Comparison of ENCODE assay signal across 18 mouse cellular contexts in the genomic region with DNA sequence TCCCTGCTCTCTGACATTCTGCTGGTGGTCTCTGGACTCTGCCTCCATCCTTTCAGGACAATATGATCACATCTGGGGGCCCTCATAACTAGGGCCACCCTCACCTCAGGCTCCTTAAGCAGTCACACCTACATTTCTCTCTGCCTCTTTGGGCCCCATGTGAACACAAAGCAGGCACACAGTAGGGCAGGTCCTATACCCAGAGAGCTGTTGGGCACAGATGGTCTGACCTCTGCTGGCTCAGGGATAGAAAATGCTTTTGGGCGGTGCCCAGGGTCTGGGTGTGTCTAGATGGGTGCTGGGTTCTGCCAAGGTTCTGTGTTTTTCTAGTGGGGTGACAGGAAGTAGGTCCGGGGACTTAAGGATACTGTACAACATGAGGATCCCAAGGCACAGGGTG. TPM values are rescaled to one million over a fixed set of nuclear protein-coding genes. Genes with fewer than 3 reads are reported as not detected.
DNase-seq lines count a peak whose midpoint lies in the region; ATAC-seq and TF ChIP-seq lines count a peak whose summit lies in the region.
"Had no signal": no experiment of that assay in that cellular context is flagged by ENCODE, and none has a peak within 500 bp of the region (broad histone marks: within the 10 kb centered on the region; RNA-seq: fewer than 3 reads in every experiment).

No protein-coding gene starts in this region.

- TF ChIP-seq EP300 in CH12.LX (IDR thresholded peaks at IDR 0.05; ENCODE audit: low read length) (no peak), MEL (IDR thresholded peaks at IDR 0.05; ENCODE audit: low read depth in 1 of 2, low read length in 2 of 2) (no peak)

- peaks cover 9% of the 10 kb centered on the region for H3K4me1 ChIP-seq in kidney, postnatal 0 days (replicated peaks; ENCODE audit: insufficient read depth, low read length)
- peaks cover 12 to 32% of the 10 kb centered on the region in 2 experiments for H3K4me1 ChIP-seq in CH12.LX (ENCODE audit: control insufficient read depth in 1 of 2, insufficient read depth in 2 of 2)
- peaks cover 9 to 14% of the 10 kb centered on the region in 2 experiments for H3K4me1 ChIP-seq in MEL (ENCODE audit: control insufficient read depth in 1 of 2, insufficient read depth in 2 of 2, low read length in 2 of 2)

- dilution Hi-C loops in CH12.LX (cut with MboI; ENCODE audit: extremely low pct_ligation_motif_present, extremely low pct_unique_long_range_greater_than_20kb, low sequenced_read_pairs): no loop called here

- TF ChIP-seq RAD21 in CH12.LX (IDR thresholded peaks at IDR 0.05; ENCODE audit: low read depth, low read length) (no peak), MEL (IDR thresholded peaks at IDR 0.05; ENCODE audit: low read depth, low read length) (no peak)

- no peaks in the 10 kb centered on the region for H3K9me3 ChIP-seq in kidney, postnatal 0 days (replicated peaks; ENCODE audit: low read length)
- no peaks in the 10 kb centered on the region for H3K9me3 ChIP-seq in CH12.LX (replicated peaks; ENCODE audit: low read length)
- H3K9me3 ChIP-seq in MEL (replicated peaks; ENCODE audit: insufficient read depth, low read length): no peaks in the 10 kb centered on the region
- H3K9me3 ChIP-seq: embryonic facial prominence, embryonic 10.5 days; embryonic facial prominence, embryonic 12.5 days; forebrain, embryonic 13.5 days; forebrain, embryonic 15.5 days; G1E had no signal

- TF ChIP-seq CTCF in kidney, postnatal 0 days (IDR thresholded peaks at IDR 0.05; ENCODE audit: low read depth): 0 out of 2 replicates have a peak, but pooled peaks have one; percentile 1
- TF ChIP-seq CTCF in CH12.LX (conservative IDR thresholded peaks at IDR 0.05 in 1 of 2, IDR thresholded peaks at IDR 0.05 in 1 of 2; ENCODE audit: low read depth in 2 of 2, low read length in 2 of 2): no peak
- TF ChIP-seq CTCF in MEL (IDR thresholded peaks at IDR 0.05 in 2 of 3, conservative IDR thresholded peaks at IDR 0.05 in 1 of 3; ENCODE audit: control insufficient read depth in 1 of 3, insufficient read depth in 1 of 3, low read depth in 2 of 3, low read length in 3 of 3, poor library complexity in 1 of 3, severe bottlenecking in 1 of 3): no peak; a peak in 1 of 6 replicates

- H3K4me2 ChIP-seq in kidney, postnatal 0 days (ENCODE audit: low read length): no peak overlapping the region
- no peak overlapping the region for H3K4me2 ChIP-seq in CH12.LX (ENCODE audit: insufficient read depth, low read depth, poor library complexity, severe bottlenecking)
- H3K4me2 ChIP-seq: embryonic facial prominence, embryonic 12.5 days; forebrain, embryonic 13.5 days; forebrain, embryonic 15.5 days had no signal

- H3K9ac ChIP-seq in kidney, postnatal 0 days (ENCODE audit: low read depth, low read length): no peak overlapping the region
- no peak overlapping the region for H3K9ac ChIP-seq in CH12.LX (ENCODE audit: insufficient read depth, low read depth)
- no peak overlapping the region for H3K9ac ChIP-seq in MEL (ENCODE audit: control insufficient read depth, low read depth, low read length, poor library complexity, severe bottlenecking)
- H3K9ac ChIP-seq: embryonic facial prominence, embryonic 12.5 days; forebrain, embryonic 13.5 days; forebrain, embryonic 15.5 days; forebrain, postnatal 0 days had no signal

- no peaks in the 10 kb centered on the region for H3K27me3 ChIP-seq in kidney, postnatal 0 days (ENCODE audit: insufficient read depth, low read length)
- H3K27me3 ChIP-seq in CH12.LX (replicated peaks) (peaks cover 6% of the 10 kb centered on the region), MEL (ENCODE audit: control insufficient read depth in 1 of 2, insufficient read depth in 2 of 2, low read length in 2 of 2) (no peaks in the 10 kb centered on the region)
- H3K27me3 ChIP-seq: embryonic facial prominence, embryonic 12.5 days; forebrain, embryonic 13.5 days; forebrain, embryonic 15.5 days had no signal

- H3K4me3 ChIP-seq in kidney, postnatal 0 days (replicated peaks; ENCODE audit: low read depth, low read length): no peak overlapping the region
- H3K4me3 ChIP-seq in CH12.LX (replicated peaks in 1 of 3; ENCODE audit: low read depth in 2 of 3, low read length in 2 of 3, poor library complexity in 1 of 3): no peak overlapping the region
- no peak overlapping the region for H3K4me3 ChIP-seq in MEL (ENCODE audit: control insufficient read depth in 1 of 2, insufficient read depth in 1 of 2, low read depth in 2 of 2, low read length in 2 of 2)
- H3K4me3 ChIP-seq: embryonic facial prominence, embryonic 10.5 days; embryonic facial prominence, embryonic 12.5 days; forebrain, embryonic 13.5 days; forebrain, embryonic 15.5 days had no signal

- H3K79me2 ChIP-seq in CH12.LX (replicated peaks; ENCODE audit: control insufficient read depth, extremely low read depth, insufficient read depth, poor library complexity, severe bottlenecking) (no peaks in the 10 kb centered on the region), MEL (ENCODE audit: control insufficient read depth, insufficient read depth, low read length, poor library complexity) (peaks cover 3% of the 10 kb centered on the region; the same call in 1 of the 2 replicates)

- no peak for TF ChIP-seq POLR2A in CH12.LX (IDR thresholded peaks at IDR 0.05; ENCODE audit: low read depth, low read length)
- TF ChIP-seq POLR2A in MEL (IDR thresholded peaks at IDR 0.05; ENCODE audit: control insufficient read depth in 1 of 2, insufficient read depth in 1 of 2, low read depth in 1 of 2, low read length in 2 of 2, poor library complexity in 1 of 2): no peak

- H3K36me3 ChIP-seq in kidney, postnatal 0 days (ENCODE audit: insufficient read depth, low read length): no peaks in the 10 kb centered on the region
- no peaks in the 10 kb centered on the region for H3K36me3 ChIP-seq in CH12.LX (replicated peaks in 1 of 2; ENCODE audit: control insufficient read depth in 1 of 2, insufficient read depth in 1 of 2, low read length in 1 of 2)
- H3K36me3 ChIP-seq in MEL (ENCODE audit: control insufficient read depth in 1 of 2, insufficient read depth in 2 of 2, low read length in 2 of 2): peaks cover 0 to 6% of the 10 kb centered on the region in 2 experiments; a peak in 2 of 4 replicates
- H3K36me3 ChIP-seq: embryonic facial prominence, embryonic 10.5 days; embryonic facial prominence, embryonic 12.5 days; forebrain, embryonic 15.5 days; G1E had no signal

- WGBS in kidney, postnatal 0 days: 79% methylated on average over 2 of the region's 2 CpGs

- DNase-seq in kidney, postnatal 0 days (ENCODE audit: low spot score): no peak
- DNase-seq in kidney, postnatal 25 days: no peak
- DNase-seq in CH12.LX (ENCODE audit: extremely low read depth) (no peak), MEL (ENCODE audit: low read depth, low spot score) (no peak)
- no peak for DNase-seq in urinary bladder, postnatal 14 days (ENCODE audit: low spot score)
- DNase-seq: adrenal gland, adult 2 months; adrenal gland, postnatal 10 days; adrenal gland, postnatal 25 days; cerebellum, adult 11 months; cerebellum, adult 2 months; cerebellum, postnatal 10 days; cerebellum, postnatal 25 days; forebrain, postnatal 0 days had no signal

- ATAC-seq in kidney, postnatal 0 days (replicated peaks; ENCODE audit: low FRiP score, low read depth): no peak
- ATAC-seq: forebrain, embryonic 13.5 days; forebrain, embryonic 15.5 days; forebrain, postnatal 0 days had no signal

- no peak overlapping the region for H3K27ac ChIP-seq in kidney, postnatal 0 days
- H3K27ac ChIP-seq in CH12.LX (ENCODE audit: insufficient read depth, low read depth) (no peak overlapping the region), MEL (ENCODE audit: control insufficient read depth, low read depth, low read length) (no peak overlapping the region)
- H3K27ac ChIP-seq: embryonic facial prominence, embryonic 10.5 days; embryonic facial prominence, embryonic 12.5 days; forebrain, embryonic 13.5 days; forebrain, embryonic 15.5 days had no signal

- in situ Hi-C loops in CH12.LX (cut with MboI; ENCODE audit: low pct_ligation_motif_present, low pct_unique_long_range_greater_than_20kb, low sequenced_read_pairs): loop anchor here (5.0 kb wide), 1 partner anchor 71 kb away; no protein-coding TSS in a partner anchor

TF ChIP-seq in CH12.LX, 34 proteins besides CTCF, POLR2A, EP300 and RAD21 (continues in another document):
- TF ChIP-seq ZKSCAN1 (IDR thresholded peaks at IDR 0.05; ENCODE audit: borderline replicate concordance, low read depth, low read length): peak; percentile 87

RNA-seq across cellular contexts. Expression of a gene that starts 1.7 kb away (rescaled TPM):
- polyA plus RNA-seq in kidney, postnatal 0 days (2015; fragmentation: Nextera tagmentation; extraction: Ambion mirVana): 99.2 and 102 TPM in 2 replicates
- total RNA-seq in CH12.LX (2012; rRNA removed) (15.9 and 23.9 TPM in 2 replicates), CH12.LX (2014; rRNA removed) (17.7 and 19.7 TPM in 2 replicates), MEL (2012; rRNA removed) (19.0 and 20.1 TPM in 2 replicates)
- polyA plus RNA-seq in CH12.LX (2012; ENCODE audit: insufficient read length, low read depth) (20.0 and 20.7 TPM in 2 replicates), MEL (2012; ENCODE audit: insufficient read depth in 1 of 2, insufficient read length in 2 of 2, low read depth in 1 of 2, low replicate concordance in 2 of 2, missing spikeins in 1 of 2) (10 to 100 TPM in 1 of 2 experiments, not detected in 1; 61.0 TPM)

RNA-seq across cellular contexts. Expression of a gene that starts 14.1 kb away (rescaled TPM):
- polyA plus RNA-seq in kidney, postnatal 0 days (2015; fragmentation: Nextera tagmentation; extraction: Ambion mirVana): 2.4 and 2.9 TPM in 2 replicates
- total RNA-seq in CH12.LX (2012; rRNA removed): 3.8 and 7.6 TPM in 2 replicates
- total RNA-seq in CH12.LX (2014; rRNA removed): 0.34 and 0.69 TPM in 2 replicates
- 0.59 and 0.80 TPM in 2 replicates for polyA plus RNA-seq in CH12.LX (2012; ENCODE audit: insufficient read length, low read depth)
- total RNA-seq in MEL (2012; rRNA removed): 0.75 and 1.0 TPM in 2 replicates
- 1 to 10 TPM in 1 of 2 experiments, not detected in 1; 3.9 TPM for polyA plus RNA-seq in MEL (2012; ENCODE audit: insufficient read depth in 1 of 2, insufficient read length in 2 of 2, low read depth in 1 of 2, low replicate concordance in 2 of 2, missing spikeins in 1 of 2)

RNA-seq across cellular contexts. Expression of a gene that starts 32.6 kb away (rescaled TPM):
- 22.8 and 24.9 TPM in 2 replicates for polyA plus RNA-seq in kidney, postnatal 0 days (2015; fragmentation: Nextera tagmentation; extraction: Ambion mirVana)
- total RNA-seq in CH12.LX (2012; rRNA removed) (10.8 and 11.9 TPM in 2 replicates), CH12.LX (2014; rRNA removed) (4.3 and 5.6 TPM in 2 replicates), MEL (2012; rRNA removed) (0.88 and 1.8 TPM in 2 replicates)
- polyA plus RNA-seq in CH12.LX (2012; ENCODE audit: insufficient read length, low read depth) (8.0 and 9.9 TPM in 2 replicates), MEL (2012; ENCODE audit: insufficient read depth in 1 of 2, insufficient read length in 2 of 2, low read depth in 1 of 2, low replicate concordance in 2 of 2, missing spikeins in 1 of 2) (1 to 10 TPM in 1 of 2 experiments, not detected in 1; 3.0 TPM)

RNA-seq across cellular contexts. Expression of a gene that starts 56.8 kb away (rescaled TPM):
- polyA plus RNA-seq in kidney, postnatal 0 days (2015; fragmentation: Nextera tagmentation; extraction: Ambion mirVana): 41.4 and 43.6 TPM in 2 replicates
- total RNA-seq in CH12.LX (2012; rRNA removed) (30.8 and 31.2 TPM in 2 replicates), CH12.LX (2014; rRNA removed) (15.9 and 18.1 TPM in 2 replicates), MEL (2012; rRNA removed) (90.6 and 105 TPM in 2 replicates)
- polyA plus RNA-seq in CH12.LX (2012; ENCODE audit: insufficient read length, low read depth) (29.6 and 30.6 TPM in 2 replicates), MEL (2012; ENCODE audit: insufficient read depth in 1 of 2, insufficient read length in 2 of 2, low read depth in 1 of 2, low replicate concordance in 2 of 2, missing spikeins in 1 of 2) (100 to 1,000 TPM in 1 of 2 experiments, not detected in 1; 159 TPM)
